Mouse (Mus musculus) activated CD4-positive, CD25-positive, alpha-beta regulatory T cell, adult 4 months (primary cell): ENCODE measurements around the gene Irx3. TPM values are rescaled to one million over a fixed set of nuclear protein-coding genes. Genes with fewer than 3 reads are reported as not detected.

ENCODE experiments used
- ATAC-seq: one replicate; pipeline ENCODE4 v1.8.0; 2017
- polyA plus RNA-seq, 2 experiments: library from polyadenylated mRNA; unstranded; fragments of 100-300 nt; shearing (Covaris generic); gene quantifications; one replicate each; pipeline ENCODE4 v1.2.1; 2017

Irx3 gene
- polyA plus RNA-seq, result not detected

DNA sequence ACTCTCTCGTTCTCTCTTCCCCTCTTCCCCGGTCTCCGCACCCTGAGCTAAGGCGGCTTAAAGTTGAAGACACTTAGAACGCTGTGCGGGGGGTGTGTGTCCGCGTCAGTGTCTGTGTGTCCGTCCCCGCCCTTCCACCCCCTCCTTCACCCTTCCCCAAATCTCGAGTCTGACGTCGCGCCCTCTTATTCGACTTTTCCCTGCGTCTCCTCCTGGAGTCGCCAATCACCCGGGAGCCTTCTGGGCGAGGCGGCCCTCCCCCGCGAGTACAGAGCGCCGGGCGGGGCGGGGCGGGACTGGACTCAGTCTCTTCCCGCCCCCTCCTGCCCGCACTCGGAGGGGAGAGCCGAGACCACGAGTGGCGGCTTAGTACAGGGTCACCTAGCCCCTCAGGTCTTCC lies at the start of gene Irx3:
Gene Irx3 (minus strand): TSS at position 229 of the 400 bp plus-strand sequence.
- no peak for ATAC-seq

DNA sequence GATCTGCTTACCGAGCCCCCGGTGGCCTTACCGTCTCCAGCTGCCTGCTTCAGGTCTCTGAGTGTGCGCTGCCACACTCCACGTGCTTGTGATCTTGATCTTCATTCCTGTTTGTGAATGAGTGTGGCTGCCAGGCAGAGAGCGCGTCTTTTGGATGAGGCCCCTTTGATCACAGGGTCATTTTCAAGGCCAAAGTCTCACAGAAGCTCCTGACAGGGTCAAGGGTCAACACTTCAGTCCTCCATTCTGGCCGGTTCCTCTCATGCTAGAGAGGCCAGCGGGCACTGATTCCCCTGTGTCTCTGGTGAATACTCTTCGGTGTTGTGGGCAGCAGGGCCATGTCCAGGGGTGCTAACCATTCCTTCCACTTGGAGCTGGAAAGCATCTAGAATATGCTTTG lies 49.5 kb upstream of the Irx3 start:
- no peak for ATAC-seq

DNA sequence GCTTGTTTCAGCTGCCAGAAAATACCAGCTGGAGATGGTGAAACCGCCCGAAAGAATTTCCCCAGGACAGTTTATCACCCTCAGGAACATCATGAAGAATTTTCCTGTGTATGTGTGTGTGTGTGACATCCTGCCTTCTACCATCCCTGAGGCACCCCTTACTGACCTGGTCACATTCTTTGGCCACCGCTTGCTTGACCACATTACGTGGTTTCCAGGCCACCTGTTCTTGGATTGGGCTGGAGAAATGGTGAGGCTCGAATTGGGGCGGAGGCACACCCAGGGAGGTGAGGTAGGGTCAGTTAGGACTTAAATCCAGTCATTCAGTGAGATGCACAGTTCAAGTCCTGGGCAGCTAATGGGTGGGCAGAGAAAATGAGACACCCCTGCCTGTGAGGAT lies 48.1 kb upstream of the Irx3 start:
- no peak for ATAC-seq

DNA sequence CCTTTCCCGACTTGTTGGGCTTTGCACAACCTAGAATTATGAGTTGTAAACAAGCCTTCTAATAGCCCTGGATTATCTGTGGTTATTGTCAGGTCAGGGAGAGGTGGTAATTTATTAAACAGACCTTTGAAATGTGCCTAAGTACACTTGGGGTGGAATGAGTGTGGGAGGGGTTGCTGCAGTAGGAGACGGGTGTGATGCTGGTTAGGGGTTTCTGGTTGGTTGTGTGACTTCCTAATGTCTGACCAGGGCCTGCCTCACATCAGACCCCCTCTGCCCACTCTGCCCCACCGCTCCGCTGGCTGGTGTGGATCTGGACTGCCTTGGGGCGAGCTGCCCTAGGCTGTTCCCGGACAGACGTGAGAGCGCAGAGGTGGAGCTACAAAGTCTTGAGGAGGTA lies 47.7 kb upstream of the Irx3 start:
- no peak for ATAC-seq

DNA sequence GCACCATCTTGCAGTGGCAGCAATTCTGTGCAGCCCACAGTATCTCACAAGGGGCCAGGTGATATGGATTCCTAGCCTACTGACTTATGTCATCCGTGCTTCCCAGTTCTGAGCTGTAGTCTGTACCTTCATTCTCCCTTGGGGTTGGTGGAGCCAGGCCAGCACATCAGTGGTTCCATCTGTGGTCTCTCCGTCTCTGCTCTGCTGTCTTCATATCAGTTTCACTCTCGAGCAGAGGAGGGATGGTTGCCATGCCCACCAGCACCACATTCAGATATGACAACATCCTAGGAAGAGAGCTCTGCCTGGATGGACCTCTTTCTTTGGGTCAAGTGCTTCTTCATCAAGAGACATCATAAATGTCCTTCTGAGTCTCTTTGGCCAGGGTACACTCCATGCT lies 43.8 kb upstream of the Irx3 start:
- ATAC-seq, result no peak

DNA sequence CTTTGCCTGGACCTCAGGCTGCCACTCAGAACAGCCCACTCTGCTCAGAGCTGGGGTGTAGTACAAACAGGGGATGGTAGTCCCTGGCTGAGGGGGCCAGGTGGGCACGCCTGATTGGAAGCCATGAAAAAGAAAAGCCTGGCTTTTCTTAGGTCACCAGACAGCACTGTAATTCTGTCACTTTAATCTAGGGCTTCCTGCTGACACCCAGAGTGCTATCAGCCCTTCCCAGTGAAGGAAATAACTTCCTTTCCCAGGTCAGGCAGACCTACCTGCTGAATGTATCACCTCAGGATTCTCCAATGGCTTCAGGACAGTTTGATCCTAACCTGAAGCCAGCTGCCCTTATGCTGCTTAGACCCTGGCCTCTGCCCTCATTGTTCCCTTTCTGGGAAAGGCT lies 35.3 kb upstream of the Irx3 start:
- ATAC-seq, result no peak

DNA sequence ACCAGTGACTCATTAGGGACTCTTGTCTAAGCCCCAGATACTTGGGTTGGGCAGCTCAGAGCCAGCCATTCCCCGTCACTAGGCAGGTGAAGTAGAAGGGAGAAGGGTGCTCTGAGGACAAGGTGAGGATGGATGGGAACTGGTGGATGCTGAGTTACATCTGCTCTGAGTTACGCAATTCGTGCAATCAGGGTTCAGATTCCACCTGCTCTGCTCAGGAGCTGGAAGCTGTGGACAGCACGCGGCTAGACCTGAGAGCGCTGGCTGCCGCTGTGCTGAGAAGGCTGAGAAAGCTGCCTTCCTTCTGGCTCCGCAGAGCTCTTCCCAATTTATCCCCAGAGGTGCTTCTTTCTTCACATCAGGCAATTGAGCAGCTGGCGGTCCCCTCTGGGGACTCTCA lies 34.8 kb upstream of the Irx3 start:
- ATAC-seq, result no peak

DNA sequence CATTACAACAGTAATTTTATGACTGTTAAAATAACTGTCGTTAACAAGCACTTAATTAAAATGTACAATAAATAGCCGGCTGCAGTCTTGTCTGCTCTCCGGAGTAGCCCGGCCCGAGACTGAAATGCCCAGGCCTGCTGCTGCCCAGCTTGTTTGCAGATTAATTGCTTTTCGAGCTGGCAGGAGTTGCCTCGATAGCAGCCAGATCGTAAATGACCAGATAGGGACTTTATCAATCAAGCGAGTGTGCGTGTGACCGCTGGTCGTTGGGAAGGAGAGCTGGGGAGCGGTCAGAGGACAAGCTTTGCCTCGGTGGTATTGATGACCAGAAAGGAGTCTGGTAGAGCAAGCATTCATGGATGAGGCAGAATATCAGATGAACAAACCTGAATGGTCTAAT lies 25.8 kb upstream of the Irx3 start:
- no peak for ATAC-seq

DNA sequence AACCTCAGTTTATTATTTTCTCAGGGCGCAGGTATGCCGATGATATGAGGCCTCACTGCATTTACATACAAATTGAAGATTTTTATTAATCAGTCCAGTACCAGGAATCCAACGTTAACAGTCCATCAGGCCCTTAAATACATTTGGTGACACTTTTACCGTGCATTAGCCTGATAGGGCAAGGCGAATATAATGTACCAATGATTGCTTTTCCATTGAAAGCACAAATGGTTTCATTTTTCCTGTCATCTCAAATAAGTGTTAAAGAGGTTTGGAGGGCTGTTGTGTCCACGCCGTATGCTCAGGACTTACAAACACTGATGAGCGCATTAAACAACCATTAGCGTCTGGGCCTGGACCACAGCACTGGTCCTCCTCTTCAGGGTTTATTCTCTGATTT lies 25.3 kb upstream of the Irx3 start:
- no peak for ATAC-seq

DNA sequence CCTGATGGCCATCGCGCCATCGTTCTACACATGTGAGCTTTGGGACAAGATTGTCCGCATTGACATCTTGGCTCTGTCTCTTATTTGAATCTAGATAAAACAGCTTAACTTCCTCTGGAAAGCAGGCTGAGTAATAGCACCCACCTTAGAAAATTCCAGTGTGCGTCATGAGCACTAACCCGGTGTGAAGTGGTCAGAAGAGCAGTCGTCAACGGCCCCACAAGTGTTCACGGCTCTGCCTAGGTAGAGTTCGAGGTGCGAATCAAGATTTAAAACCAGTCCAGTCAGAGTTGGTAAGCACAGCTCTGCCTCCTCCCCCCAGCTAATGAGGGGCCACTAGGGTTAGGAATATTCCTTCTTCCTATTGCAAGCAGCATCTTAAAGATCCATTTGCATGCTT lies 21.5 kb upstream of the Irx3 start:
- ATAC-seq, result no peak

DNA sequence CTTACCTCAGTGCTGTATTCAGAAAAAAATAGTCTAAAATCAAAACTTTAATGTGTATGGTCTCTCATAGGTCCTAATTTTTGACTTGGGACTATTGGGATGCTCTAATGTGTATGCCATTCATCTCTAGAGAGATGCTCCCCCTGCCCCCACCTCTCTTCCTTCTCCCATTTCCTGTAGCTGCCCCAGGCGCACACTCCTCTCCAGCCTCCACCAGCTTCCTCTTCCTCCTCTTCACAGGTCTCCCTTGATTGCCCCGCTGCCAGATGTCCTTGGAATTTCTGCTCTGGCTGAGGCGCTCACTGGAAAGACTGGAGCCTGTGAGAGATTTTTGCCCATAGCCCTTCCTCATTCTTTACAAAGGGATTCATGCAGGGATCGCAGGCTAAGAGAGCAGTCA lies 20.9 kb upstream of the Irx3 start:
- ATAC-seq, result no peak

DNA sequence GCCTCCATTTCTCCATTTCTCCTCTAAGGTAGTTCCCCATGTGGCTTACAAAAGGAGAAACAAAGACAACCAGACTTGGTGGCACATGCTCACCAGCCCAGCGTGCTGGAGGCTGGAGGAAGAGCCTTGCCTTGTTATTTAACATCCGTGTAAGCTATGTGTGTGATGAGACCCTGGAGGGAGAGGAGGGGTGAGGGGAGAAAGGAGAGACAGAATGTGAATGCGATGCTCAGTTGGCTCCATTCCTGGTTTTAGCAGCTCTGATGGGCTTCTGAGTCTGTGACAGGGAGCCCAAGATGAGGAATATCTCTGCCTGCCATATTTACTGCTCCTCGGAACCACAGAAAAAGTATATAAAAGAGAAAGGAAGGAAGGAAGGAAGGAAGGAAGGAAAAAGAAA lies 20.1 kb upstream of the Irx3 start:
- ATAC-seq, result no peak

DNA sequence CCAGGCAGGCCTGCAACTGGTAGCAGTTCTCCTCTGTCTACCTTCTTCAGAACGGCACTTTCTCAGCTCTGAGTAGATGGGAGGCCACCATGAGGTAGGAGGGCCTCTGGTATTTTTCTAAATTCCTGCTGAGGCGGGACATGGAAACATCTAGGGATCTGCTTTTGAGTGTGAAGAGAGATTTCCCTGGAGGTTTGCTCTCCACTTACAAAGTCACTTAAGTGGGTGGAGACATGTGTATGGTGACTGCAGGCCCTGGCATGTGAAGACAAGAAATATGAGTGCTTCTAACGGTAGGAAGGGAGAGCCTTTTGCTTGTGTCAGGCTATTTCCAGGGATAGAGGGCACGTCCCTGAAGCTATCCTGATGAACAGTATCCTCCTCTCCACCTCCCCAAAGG lies 17.9 kb upstream of the Irx3 start:
- no peak for ATAC-seq

DNA sequence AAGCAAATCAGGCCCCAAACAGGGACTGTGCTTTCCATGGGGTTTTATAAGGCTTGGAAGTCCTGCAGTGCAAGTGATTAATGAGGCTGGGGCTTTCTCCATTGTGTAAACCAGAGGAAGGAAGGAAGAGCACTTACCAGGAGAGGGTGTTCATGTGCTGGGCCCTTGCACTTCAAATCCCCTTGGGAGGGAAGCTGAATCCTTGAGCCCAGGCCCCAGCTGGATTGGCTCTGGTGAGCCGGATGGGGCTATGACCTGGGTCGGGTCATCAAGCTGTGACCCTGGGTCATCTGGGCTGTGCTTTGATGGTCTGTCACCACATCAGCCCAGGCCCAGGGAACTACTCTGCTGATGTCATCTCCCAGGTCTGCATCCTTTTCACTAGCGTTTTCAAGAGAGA lies 16.9 kb upstream of the Irx3 start:
- no peak for ATAC-seq

DNA sequence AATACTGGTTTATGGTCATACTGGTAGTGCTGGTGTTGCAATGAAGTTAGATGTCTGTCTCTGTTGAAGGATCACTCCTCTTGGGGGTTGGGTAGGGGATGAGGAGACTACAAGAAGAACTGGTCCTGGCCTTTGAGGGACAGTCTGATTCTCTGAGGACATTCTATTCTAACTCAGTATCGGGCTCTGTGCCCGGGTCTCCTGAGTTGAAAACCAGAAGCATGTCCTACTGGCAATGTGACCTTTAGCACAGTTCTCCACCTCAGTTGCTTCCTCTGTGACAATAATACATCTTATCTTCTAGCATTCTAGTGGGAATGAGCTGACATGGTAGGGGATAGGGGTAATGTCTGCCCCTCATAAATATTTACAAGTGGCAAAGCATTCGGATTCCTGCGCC lies 12.2 kb upstream of the Irx3 start:
- ATAC-seq, result no peak

DNA sequence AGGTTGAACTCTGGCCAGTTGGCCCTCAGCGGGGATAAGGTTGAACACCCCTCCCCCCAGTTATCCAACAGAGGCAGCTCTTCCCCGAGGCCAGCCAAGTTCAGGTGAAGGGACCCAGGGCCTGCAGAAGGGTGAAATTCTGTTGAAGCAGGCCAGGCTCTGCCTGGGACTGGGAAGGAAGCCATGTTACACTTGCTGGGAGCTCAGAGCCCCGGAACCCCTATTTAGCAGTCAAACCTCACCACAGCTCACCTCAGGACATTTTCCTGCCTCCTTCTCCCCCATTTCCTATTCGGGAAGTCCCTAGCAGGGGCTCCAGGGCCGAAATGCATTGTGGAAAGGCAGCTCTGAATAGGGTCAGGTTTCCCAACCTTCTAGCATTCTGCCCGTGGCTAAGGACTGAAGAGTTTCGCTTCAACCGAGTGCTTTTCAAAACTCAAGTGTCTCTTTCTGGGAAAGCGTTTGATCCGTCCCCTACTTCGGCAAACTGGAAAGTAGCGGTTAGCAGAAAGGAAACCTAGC lies 4.9 kb upstream of the Irx3 start:
- ATAC-seq, result no peak

DNA sequence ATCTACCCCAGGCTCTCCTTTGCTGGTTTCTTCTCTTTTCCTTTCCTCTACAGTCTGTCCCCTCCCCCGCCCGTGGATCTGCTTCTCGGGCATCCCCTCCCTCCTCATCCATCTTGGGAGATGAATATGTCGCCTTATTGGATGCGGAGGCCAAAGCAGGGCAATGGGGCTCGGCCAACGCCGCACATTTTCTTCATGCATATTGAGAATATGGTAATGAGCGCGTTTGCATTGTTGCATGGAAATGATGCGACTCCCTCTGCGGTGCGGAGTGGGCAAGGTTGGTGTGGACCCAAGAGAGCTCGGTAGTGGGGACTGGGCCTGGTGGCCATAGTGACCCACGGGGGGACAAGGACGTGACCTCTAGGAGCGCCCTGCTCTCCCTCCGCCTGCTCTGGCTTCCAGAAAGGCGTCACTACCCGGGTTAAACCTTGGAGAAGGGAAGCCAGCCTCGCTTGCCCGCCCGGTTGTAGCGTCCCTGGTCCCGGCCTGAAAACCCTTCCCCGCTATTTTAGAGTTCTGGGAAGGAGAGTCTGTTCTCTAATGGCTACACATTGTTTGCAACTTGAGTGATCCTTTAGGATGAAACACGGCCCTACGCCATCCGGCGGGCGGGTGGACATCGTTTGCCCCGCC lies 4.3 kb upstream of the Irx3 start:
- ATAC-seq, result no peak

DNA sequence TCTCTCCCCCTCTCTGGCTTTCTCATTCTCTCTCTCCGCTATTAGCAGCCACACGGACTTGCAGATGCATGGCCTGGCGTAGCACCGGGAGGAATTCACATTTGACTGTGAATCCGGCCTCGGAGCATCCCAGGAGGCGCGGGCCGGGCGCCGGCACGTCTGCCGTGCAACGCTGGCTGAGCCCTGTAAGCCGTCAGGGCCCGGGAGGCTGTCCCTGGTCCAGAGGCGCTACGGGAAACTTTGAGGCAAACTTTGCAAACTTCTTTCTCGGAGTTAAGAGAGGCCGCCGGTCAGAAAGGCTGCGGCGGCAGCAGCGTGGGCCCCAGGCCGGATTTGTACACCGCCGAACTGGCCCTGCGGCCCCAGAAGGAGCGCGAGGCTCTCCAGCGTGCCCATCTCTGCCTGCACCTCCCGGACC lies 3.4 kb upstream of the Irx3 start:
- no peak for ATAC-seq

DNA sequence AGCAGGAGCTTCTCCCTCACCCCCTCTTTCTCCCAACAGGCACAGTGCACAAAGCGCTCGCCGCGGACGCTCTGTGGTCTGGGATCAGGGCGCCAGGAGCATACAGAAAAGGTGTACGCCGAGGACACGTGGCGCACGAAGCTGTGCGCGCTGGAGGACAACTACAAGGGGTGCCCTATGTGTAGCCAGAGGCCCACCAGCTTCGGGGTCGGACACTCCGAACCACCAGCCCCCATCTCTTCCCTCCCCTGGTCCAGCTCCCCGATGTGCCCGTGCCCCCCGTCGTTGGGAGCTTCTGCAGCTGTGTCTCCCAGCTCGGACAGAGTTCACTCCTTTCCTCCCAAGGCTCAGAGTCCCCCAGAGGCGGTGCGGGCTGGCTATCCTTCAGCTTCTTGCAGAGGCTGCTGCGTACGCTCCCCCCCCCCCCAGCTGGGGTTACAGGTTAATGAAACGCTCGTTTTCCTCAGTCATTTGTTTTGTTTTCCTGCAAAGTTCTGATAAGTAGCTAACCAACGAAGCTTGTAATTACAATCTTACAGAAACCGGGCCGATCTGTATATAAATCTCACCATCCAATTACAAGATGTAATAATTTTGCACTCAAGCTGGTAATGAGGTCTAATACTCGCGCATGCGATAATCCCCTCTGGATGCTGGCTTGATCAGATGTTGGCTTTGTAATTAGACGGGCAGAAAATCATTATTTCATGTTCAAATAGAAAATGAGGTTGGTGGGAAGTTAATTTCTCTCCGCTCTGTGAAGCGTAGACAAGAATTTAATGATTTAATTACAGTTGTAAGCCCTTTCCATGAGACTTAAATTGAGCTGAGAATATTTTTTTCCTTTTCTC lies 2.8 kb upstream of the Irx3 start:
- no peak for ATAC-seq

DNA sequence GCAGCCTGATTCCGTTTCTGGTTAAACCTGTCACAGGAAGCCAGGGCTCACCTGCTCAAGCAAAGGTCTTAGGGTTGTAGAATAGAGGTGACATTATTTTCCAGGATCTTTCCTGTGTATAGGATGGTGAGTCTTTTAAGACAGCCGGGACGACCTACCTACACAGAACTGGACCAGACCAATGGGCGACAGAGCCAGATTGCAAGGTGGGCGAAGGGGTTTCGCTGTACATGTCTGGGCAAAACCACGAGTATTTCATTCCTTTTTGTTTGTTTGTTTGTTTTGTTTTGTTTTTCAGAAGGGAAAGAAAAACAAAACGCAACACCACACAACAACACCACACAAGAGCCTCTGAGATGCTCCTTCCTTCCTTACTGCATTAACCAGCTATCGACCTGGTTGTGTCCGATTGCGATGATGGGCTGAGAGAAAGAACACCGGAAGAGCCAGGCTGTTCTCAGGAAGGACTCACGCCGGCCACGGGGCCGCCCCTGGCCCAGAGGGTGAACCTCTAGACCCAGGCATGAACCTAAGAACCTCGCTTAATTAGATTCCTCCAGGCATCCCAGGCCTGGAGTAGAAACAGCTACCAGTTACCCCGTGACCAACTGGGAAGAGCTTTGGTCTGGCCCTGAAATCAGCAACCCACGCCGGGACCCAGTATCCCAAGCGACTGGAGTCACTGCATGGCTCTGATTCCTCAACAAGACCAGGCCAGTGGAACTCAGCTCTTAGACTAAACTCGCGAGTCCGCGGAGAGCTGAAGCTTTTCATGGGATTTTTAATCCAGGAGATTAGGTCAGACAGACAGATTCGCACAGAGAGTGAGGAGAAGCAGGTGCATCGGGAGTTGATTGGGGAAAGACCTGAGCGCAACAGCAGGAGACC lies 1.9 kb upstream of the Irx3 start:
- no peak for ATAC-seq

DNA sequence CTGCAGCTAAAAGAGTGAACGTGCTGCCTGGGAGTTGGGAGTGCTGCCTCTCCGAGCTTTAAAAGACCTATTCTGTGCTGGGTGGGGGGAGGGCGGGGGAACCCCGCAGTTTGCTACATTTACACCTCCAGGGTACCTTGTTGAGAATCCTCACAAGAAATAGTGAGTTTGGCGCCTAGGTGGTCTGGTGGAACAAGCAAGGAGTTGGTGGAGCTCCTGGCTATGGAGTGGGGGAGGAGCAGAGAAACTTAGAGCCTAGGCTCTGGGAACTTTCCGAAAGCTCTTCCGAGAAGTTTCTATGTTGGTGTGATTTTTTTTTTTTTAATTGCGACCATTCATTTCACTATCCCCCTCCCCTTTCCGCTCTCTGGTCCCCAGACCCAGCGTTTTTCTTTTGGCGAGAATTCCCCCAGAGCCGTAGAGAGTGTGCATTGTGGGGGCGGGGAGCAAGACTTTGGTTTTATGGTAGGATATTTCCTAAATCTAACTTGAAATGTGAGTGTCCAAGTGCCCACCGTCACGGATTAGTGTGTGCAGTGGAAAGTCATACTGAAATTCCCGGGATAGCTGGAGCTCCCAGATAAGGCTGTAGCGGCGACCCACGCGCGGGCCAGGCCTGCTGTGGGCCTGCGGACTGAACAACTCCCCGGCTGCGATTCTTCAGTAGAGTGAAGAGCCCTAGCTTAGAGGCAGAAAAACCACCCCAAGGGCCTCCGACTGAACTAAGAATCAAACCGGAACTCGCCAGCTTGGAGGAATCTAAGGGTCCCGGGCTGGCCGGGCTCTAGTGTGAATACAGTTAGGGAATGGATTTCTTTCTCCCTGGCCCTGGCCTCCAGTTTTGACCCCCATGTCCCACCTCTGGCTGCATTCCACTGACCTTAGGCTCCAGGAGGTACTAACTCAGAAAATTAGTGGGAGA lies 795 bp upstream of the Irx3 start:
- no peak for ATAC-seq

DNA sequence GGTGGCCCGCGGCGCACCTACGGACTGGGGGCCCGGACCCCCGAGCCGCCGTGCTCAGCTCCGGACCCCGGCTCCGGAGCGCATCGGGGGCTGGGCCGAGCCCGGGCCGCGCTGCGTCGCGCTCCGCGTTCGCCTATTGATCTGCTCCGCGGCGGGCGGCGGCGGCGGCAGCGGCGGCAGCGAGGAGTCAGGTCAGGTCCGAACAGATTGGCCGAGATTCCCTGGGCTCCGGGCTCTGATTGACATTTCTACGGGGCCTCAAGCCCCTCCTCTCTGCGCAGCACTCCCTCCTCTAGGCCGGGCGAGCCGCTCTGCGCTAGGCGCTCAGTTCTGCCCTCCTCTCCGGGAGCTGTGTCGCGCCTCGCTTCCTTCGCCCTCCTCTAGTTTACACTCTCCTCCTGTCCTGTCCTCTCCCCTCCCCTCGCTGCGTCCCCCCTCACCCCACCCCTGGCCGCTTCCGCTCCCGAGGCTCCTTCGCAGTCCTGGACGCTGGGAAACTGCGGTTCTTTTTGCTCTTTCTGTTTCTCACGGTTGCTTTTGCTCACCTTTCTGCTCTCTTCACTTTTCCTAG lies 541 bp downstream of the Irx3 start:
- no peak for ATAC-seq
